Comparison of ENCODE assay signal across 24 mouse cellular contexts in the genomic region with DNA sequence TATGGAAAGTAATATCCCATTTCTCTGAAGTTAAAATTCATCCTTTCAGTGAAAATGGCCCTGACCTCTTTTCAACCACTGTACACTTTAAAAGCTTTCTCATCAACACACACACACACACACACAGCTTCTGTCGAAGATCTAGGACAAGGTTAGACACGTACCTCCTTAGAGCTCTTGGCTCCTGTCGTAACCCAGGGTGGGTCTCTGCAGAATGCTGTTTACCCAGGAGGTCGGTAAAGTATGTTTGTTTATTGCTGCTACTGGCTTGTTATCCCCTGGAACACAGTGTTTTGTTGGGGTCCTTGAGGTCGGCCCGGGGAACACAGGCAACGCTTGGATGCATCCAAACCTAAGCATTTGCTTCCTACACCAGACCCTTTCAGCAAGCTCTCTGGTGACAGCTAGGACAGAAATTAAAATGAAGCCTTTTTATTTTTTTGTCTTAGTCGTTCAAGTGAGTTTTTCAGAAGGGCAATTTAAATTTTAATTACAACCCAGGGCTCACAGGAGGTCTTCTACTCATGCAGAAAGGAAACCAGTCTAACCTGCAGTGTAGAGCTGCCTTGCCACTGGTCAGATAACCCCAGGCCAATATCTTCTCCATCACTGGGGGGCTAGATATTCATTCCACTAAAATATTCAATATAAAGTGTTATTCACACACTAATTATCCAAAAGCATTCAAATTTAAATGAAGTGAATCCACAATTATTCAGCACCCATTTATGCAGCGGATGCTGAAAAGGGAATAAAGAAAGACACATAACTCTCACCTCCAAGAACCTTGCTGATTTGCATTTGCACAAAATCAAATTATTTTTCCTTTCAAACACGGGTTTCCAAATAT.
DNase-seq lines count a peak whose midpoint lies in the region; ATAC-seq and TF ChIP-seq lines count a peak whose summit lies in the region.
"Had no signal": no experiment of that assay in that cellular context is flagged by ENCODE, and none has a peak within 500 bp of the region (broad histone marks: within the 10 kb centered on the region; RNA-seq: fewer than 3 reads in every experiment).

No protein-coding gene starts in this region.

- TF ChIP-seq POLR2A in lung, adult 2 months (IDR thresholded peaks at IDR 0.05; ENCODE audit: borderline replicate concordance, extremely low read depth, low read depth, low read length): no peak

- no peaks in the 10 kb centered on the region for H3K36me3 ChIP-seq in kidney, embryonic 14.5 days (ENCODE audit: control insufficient read depth, insufficient read depth, low read length)
- H3K36me3 ChIP-seq in lung, embryonic 15.5 days: no peaks in the 10 kb centered on the region
- H3K36me3 ChIP-seq in forebrain, embryonic 16.5 days (ENCODE audit: control insufficient read depth, insufficient read depth): no peaks in the 10 kb centered on the region
- H3K36me3 ChIP-seq: embryonic facial prominence, embryonic 13.5 days; G1E; hindbrain, embryonic 10.5 days; limb, embryonic 13.5 days; liver, embryonic 15.5 days; stomach, embryonic 15.5 days had no signal

- H3K27ac ChIP-seq in kidney, embryonic 14.5 days (ENCODE audit: low read depth, low read length): 0 out of 2 replicates have a peak overlapping the region, but pooled peaks have one; percentile 11
- H3K27ac ChIP-seq in lung, embryonic 15.5 days: peak overlapping the region; percentile 7; the same call in 1 of the 2 replicates
- no peak overlapping the region for H3K27ac ChIP-seq in forebrain, embryonic 16.5 days (ENCODE audit: low read length)
- H3K27ac ChIP-seq: embryonic facial prominence, embryonic 13.5 days; hindbrain, embryonic 10.5 days; hindbrain, postnatal 0 days; limb, embryonic 13.5 days; liver, embryonic 15.5 days; stomach, embryonic 15.5 days had no signal

- H3K27me3 ChIP-seq in kidney, embryonic 14.5 days (ENCODE audit: control insufficient read depth, insufficient read depth, low read length): no peaks in the 10 kb centered on the region
- H3K27me3 ChIP-seq in lung, embryonic 15.5 days: no peaks in the 10 kb centered on the region
- H3K27me3 ChIP-seq in forebrain, embryonic 16.5 days (replicated peaks; ENCODE audit: control insufficient read depth, insufficient read depth, low read length): no peaks in the 10 kb centered on the region
- H3K27me3 ChIP-seq: embryonic facial prominence, embryonic 13.5 days; limb, embryonic 13.5 days; liver, embryonic 15.5 days; stomach, embryonic 15.5 days had no signal

- peak; percentile 42 for DNase-seq in adrenal gland, adult 2 months
- DNase-seq in adrenal gland, adult 8-10 months: no peak
- no peak for DNase-seq in kidney, postnatal 10 days
- no peak for DNase-seq in lung, adult 2 months
- no peak for DNase-seq in B cell, adult 2 months
- DNase-seq: cerebellum, adult 11-12 months; cerebellum, postnatal 14 days; gastrocnemius, postnatal 36 days; lung, postnatal 4 days; right cerebral cortex, postnatal 25 days; thymus, adult 18-20 months; thymus, postnatal 4 days had no signal

- no peak overlapping the region for H3K4me3 ChIP-seq in kidney, embryonic 14.5 days (ENCODE audit: low read length)
- no peak overlapping the region for H3K4me3 ChIP-seq in lung, embryonic 15.5 days
- no peak overlapping the region for H3K4me3 ChIP-seq in lung, adult 2 months (replicated peaks; ENCODE audit: extremely low read depth, low read depth, low read length)
- no peak overlapping the region for H3K4me3 ChIP-seq in forebrain, embryonic 16.5 days (replicated peaks; ENCODE audit: low read length)
- H3K4me3 ChIP-seq: embryonic facial prominence, embryonic 13.5 days; hindbrain, embryonic 10.5 days; limb, embryonic 13.5 days; liver, embryonic 15.5 days; stomach, embryonic 15.5 days had no signal

- no peak overlapping the region for H3K4me2 ChIP-seq in kidney, embryonic 14.5 days (replicated peaks; ENCODE audit: low read depth, low read length)
- H3K4me2 ChIP-seq in lung, embryonic 15.5 days: no peak overlapping the region
- 0 out of 2 replicates have a peak overlapping the region, but pooled peaks have one; percentile 9 for H3K4me2 ChIP-seq in forebrain, embryonic 16.5 days (ENCODE audit: low read length)
- H3K4me2 ChIP-seq: embryonic facial prominence, embryonic 13.5 days; limb, embryonic 13.5 days; liver, embryonic 15.5 days; stomach, embryonic 15.5 days had no signal

- no peak for TF ChIP-seq CTCF in lung, adult 2 months (IDR thresholded peaks at IDR 0.05; ENCODE audit: insufficient read depth, low read length)

- no peak for ATAC-seq in kidney, embryonic 14.5 days (ENCODE audit: low FRiP score, low TSS enrichment)
- no peak for ATAC-seq in lung, embryonic 15.5 days (ENCODE audit: borderline replicate concordance, extremely low read depth, low FRiP score, low TSS enrichment)
- ATAC-seq in forebrain, embryonic 16.5 days: peak; percentile 75
- ATAC-seq: activated CD4-positive, CD25-positive, alpha-beta regulatory T cell, adult 4 months; hindbrain, postnatal 0 days; intestine, postnatal 0 days had no signal

- no peak overlapping the region for H3K9ac ChIP-seq in kidney, embryonic 14.5 days (ENCODE audit: low read depth, low read length)
- no peak overlapping the region for H3K9ac ChIP-seq in lung, embryonic 15.5 days
- no peak overlapping the region for H3K9ac ChIP-seq in forebrain, embryonic 16.5 days (replicated peaks; ENCODE audit: low read depth, low read length)
- H3K9ac ChIP-seq: embryonic facial prominence, embryonic 13.5 days; limb, embryonic 13.5 days; liver, embryonic 15.5 days; stomach, embryonic 15.5 days had no signal

- H3K9me3 ChIP-seq in kidney, embryonic 14.5 days (ENCODE audit: control insufficient read depth, low read length): no peaks in the 10 kb centered on the region
- H3K9me3 ChIP-seq in lung, embryonic 15.5 days: no peaks in the 10 kb centered on the region
- no peaks in the 10 kb centered on the region for H3K9me3 ChIP-seq in forebrain, embryonic 16.5 days (ENCODE audit: control insufficient read depth, low read length)
- H3K9me3 ChIP-seq: embryonic facial prominence, embryonic 13.5 days; G1E; hindbrain, embryonic 10.5 days; limb, embryonic 13.5 days; liver, embryonic 15.5 days; stomach, embryonic 15.5 days had no signal

- H3K4me1 ChIP-seq in kidney, embryonic 14.5 days (ENCODE audit: control insufficient read depth, insufficient read depth, low read length): no peaks in the 10 kb centered on the region
- no peaks in the 10 kb centered on the region for H3K4me1 ChIP-seq in lung, embryonic 15.5 days
- H3K4me1 ChIP-seq in lung, adult 2 months (ENCODE audit: control insufficient read depth, insufficient read depth, low read length): peaks cover 2% of the 10 kb centered on the region; the same call in 1 of the 2 replicates
- H3K4me1 ChIP-seq in forebrain, embryonic 16.5 days (replicated peaks; ENCODE audit: control insufficient read depth, insufficient read depth, low read length): peaks cover 15% of the 10 kb centered on the region
- H3K4me1 ChIP-seq: embryonic facial prominence, embryonic 13.5 days; limb, embryonic 13.5 days; liver, embryonic 15.5 days; stomach, embryonic 15.5 days had no signal

- 31% methylated on average over 10 of the region's 10 CpGs for WGBS in kidney, embryonic 14.5 days
- WGBS in lung, embryonic 15.5 days: 32% methylated on average over 10 of the region's 10 CpGs
- 30% methylated on average over 10 of the region's 10 CpGs for WGBS in lung, adult 2 months
- 13% methylated on average over 10 of the region's 10 CpGs for WGBS in forebrain, embryonic 16.5 days
